Mouse (Mus musculus): ENCODE data around the gene Nptn.

DNA sequence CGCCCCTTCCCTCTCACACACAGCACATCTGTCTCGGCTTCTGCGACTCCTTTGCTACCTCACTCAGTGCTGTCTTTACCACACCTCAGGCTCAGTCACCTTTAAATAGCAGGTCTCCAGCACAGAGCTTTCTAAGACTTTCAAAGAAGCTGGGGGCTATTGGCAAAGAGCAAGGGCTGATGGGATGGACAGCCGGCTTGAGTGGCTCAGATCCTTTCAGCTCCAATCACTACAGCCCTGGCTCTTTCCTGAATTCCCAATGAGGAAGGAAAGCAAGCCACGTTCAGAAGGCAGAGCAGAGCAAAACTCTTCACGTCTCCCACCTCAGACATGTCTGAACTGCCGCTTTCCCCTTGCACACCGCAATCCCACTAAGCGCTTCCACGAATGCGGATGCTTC is 92.7 kb downstream of the Nptn start:
- TF ChIP-seq ZC3H11A (IDR thresholded peaks at IDR 0.05; ENCODE audit: borderline replicate concordance, low read depth, low read length) (no peak), CHD2 (IDR thresholded peaks at IDR 0.05; ENCODE audit: low read depth, low read length) (no peak)
